Comparison of ENCODE assay signal across 9 mouse cellular contexts in the genomic region with DNA sequence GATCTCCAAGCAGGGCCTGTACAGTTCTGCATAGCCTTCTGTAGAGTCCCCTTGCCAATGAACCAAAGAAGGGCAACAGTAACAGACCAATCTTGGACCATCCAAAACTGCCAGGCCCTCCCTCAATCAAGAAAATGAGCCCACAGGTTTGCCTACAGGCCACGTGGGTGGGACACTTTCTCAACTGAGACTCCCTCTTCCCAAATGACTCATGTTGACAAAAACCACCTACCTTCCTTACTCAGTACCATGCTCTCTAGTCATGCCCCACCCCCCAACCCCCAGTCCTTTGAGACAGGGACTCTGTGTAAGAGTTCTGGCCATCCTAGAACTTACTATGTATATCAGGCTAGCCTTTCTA. TPM values are rescaled to one million over a fixed set of nuclear protein-coding genes. Genes with fewer than 3 reads are reported as not detected.
A peak's percentile ranks its signal among the peaks of the same experiment; 100 is the strongest.
DNase-seq lines count a peak whose midpoint lies in the region; ATAC-seq and TF ChIP-seq lines count a peak whose summit lies in the region.
"Had no signal": no experiment of that assay in that cellular context is flagged by ENCODE, and none has a peak within 500 bp of the region (broad histone marks: within the 10 kb centered on the region; RNA-seq: fewer than 3 reads in every experiment).

No protein-coding gene starts in this region.

- peak; percentile 34; the same call in 1 of the 2 replicates for ATAC-seq in heart, embryonic 16.5 days (replicated peaks; ENCODE audit: extremely low read depth, insufficient read depth, low FRiP score)
- peak; percentile 26 for ATAC-seq in common myeloid progenitor, adult 5-6 weeks (replicated peaks; ENCODE audit: low read depth, poor library complexity, severe bottlenecking)
- ATAC-seq in megakaryocyte progenitor cell, adult 5-6 weeks (replicated peaks; ENCODE audit: poor library complexity): peak; percentile 27
- no peak for ATAC-seq in hindbrain, embryonic 11.5 days (ENCODE audit: low FRiP score)
- no peak for ATAC-seq in midbrain, embryonic 14.5 days (ENCODE audit: low FRiP score, low TSS enrichment)
- ATAC-seq: forebrain, embryonic 15.5 days had no signal

- peak overlapping the region; percentile 10; the same call in 1 of the 2 replicates for H3K4me2 ChIP-seq in heart, embryonic 16.5 days (ENCODE audit: low read depth, low read length)
- H3K4me2 ChIP-seq in CH12.LX (ENCODE audit: insufficient read depth, low read depth, poor library complexity, severe bottlenecking): peak overlapping the region; percentile 72
- no peak overlapping the region for H3K4me2 ChIP-seq in hindbrain, embryonic 11.5 days (replicated peaks; ENCODE audit: low read depth, low read length)
- H3K4me2 ChIP-seq in midbrain, embryonic 14.5 days (ENCODE audit: low read length): no peak overlapping the region
- H3K4me2 ChIP-seq: forebrain, embryonic 15.5 days; kidney, embryonic 15.5 days had no signal

- no peaks in the 10 kb centered on the region for H3K36me3 ChIP-seq in heart, embryonic 16.5 days (ENCODE audit: control insufficient read depth, insufficient read depth)
- H3K36me3 ChIP-seq in CH12.LX (replicated peaks in 1 of 2; ENCODE audit: control insufficient read depth in 1 of 2, insufficient read depth in 1 of 2, low read length in 1 of 2): peaks cover 0 to 30% of the 10 kb centered on the region in 2 experiments
- H3K36me3 ChIP-seq in hindbrain, embryonic 11.5 days (ENCODE audit: control insufficient read depth, insufficient read depth, low read length): no peaks in the 10 kb centered on the region
- no peaks in the 10 kb centered on the region for H3K36me3 ChIP-seq in midbrain, embryonic 14.5 days (ENCODE audit: control insufficient read depth, insufficient read depth, low read length)
- H3K36me3 ChIP-seq: forebrain, embryonic 15.5 days had no signal

- H3K27ac ChIP-seq in heart, embryonic 16.5 days (ENCODE audit: low read length): no peak overlapping the region
- H3K27ac ChIP-seq in CH12.LX (ENCODE audit: insufficient read depth, low read depth): peak overlapping the region; percentile 93
- no peak overlapping the region for H3K27ac ChIP-seq in hindbrain, embryonic 11.5 days (ENCODE audit: low read depth, low read length)
- no peak overlapping the region for H3K27ac ChIP-seq in midbrain, embryonic 14.5 days (replicated peaks; ENCODE audit: low read depth, low read length)
- H3K27ac ChIP-seq: forebrain, embryonic 15.5 days; kidney, embryonic 15.5 days had no signal

- peak; percentile 61; the same call in 1 of the 2 replicates for TF ChIP-seq EP300 in CH12.LX (IDR thresholded peaks at IDR 0.05; ENCODE audit: low read length)

- in situ Hi-C loops in CH12.LX (cut with MboI; ENCODE audit: low pct_ligation_motif_present, low pct_unique_long_range_greater_than_20kb, low sequenced_read_pairs): no loop called here

- H3K9me3 ChIP-seq in heart, embryonic 16.5 days (replicated peaks; ENCODE audit: control insufficient read depth, low read length): no peaks in the 10 kb centered on the region
- H3K9me3 ChIP-seq in CH12.LX (replicated peaks; ENCODE audit: low read length): no peaks in the 10 kb centered on the region
- H3K9me3 ChIP-seq in hindbrain, embryonic 11.5 days (ENCODE audit: control insufficient read depth, low read length): no peaks in the 10 kb centered on the region
- H3K9me3 ChIP-seq in midbrain, embryonic 14.5 days (ENCODE audit: control insufficient read depth, low read length): no peaks in the 10 kb centered on the region
- H3K9me3 ChIP-seq: forebrain, embryonic 15.5 days; kidney, embryonic 15.5 days had no signal

- dilution Hi-C loops in CH12.LX (cut with MboI; ENCODE audit: extremely low pct_ligation_motif_present, extremely low pct_unique_long_range_greater_than_20kb, low sequenced_read_pairs): no loop called here

- no peak overlapping the region for H3K4me3 ChIP-seq in heart, embryonic 16.5 days (ENCODE audit: low read length)
- peak overlapping the region in 2 of 3 experiments; percentile 11 to 17 for H3K4me3 ChIP-seq in CH12.LX (replicated peaks in 1 of 3; ENCODE audit: low read depth in 2 of 3, low read length in 2 of 3, poor library complexity in 1 of 3)
- H3K4me3 ChIP-seq in hindbrain, embryonic 11.5 days (ENCODE audit: low read depth, low read length): no peak overlapping the region
- no peak overlapping the region for H3K4me3 ChIP-seq in midbrain, embryonic 14.5 days (replicated peaks; ENCODE audit: low read depth, low read length)
- H3K4me3 ChIP-seq: forebrain, embryonic 15.5 days; kidney, embryonic 15.5 days had no signal

- peaks cover 19% of the 10 kb centered on the region for H3K4me1 ChIP-seq in heart, embryonic 16.5 days (ENCODE audit: control insufficient read depth, insufficient read depth, low read length)
- peaks cover 21 to 82% of the 10 kb centered on the region in 2 experiments for H3K4me1 ChIP-seq in CH12.LX (ENCODE audit: control insufficient read depth in 1 of 2, insufficient read depth in 2 of 2)
- no peaks in the 10 kb centered on the region for H3K4me1 ChIP-seq in hindbrain, embryonic 11.5 days (replicated peaks; ENCODE audit: control insufficient read depth, insufficient read depth, low read length)
- no peaks in the 10 kb centered on the region for H3K4me1 ChIP-seq in midbrain, embryonic 14.5 days (ENCODE audit: control insufficient read depth, insufficient read depth, low read length)
- H3K4me1 ChIP-seq: forebrain, embryonic 15.5 days had no signal

- DNase-seq in heart, postnatal 36 days: no peak
- DNase-seq in CH12.LX (ENCODE audit: extremely low read depth): peak; percentile 84
- DNase-seq in hindbrain, embryonic 11.5 days (ENCODE audit: low spot score): no peak
- DNase-seq in midbrain, embryonic 14.5 days: no peak

- intact Hi-C loops in heart, postnatal 36 days (cut with DNase I): loop anchor here (2.0 kb wide), 1 partner anchor 15 kb away; no protein-coding TSS in a partner anchor

- WGBS in heart, embryonic 16.5 days: 52% methylated on average over 1 of the region's 1 CpGs
- 82% methylated on average over 1 of the region's 1 CpGs for WGBS in hindbrain, embryonic 11.5 days
- 77% methylated on average over 1 of the region's 1 CpGs for WGBS in midbrain, embryonic 14.5 days

- H3K27me3 ChIP-seq in heart, embryonic 16.5 days (ENCODE audit: control insufficient read depth, insufficient read depth, low read length): no peaks in the 10 kb centered on the region
- no peaks in the 10 kb centered on the region for H3K27me3 ChIP-seq in CH12.LX (replicated peaks)
- no peaks in the 10 kb centered on the region for H3K27me3 ChIP-seq in hindbrain, embryonic 11.5 days (ENCODE audit: control insufficient read depth, insufficient read depth, low read length)
- no peaks in the 10 kb centered on the region for H3K27me3 ChIP-seq in midbrain, embryonic 14.5 days (ENCODE audit: control insufficient read depth, insufficient read depth, low read length)
- H3K27me3 ChIP-seq: forebrain, embryonic 15.5 days; kidney, embryonic 15.5 days had no signal

- H3K79me2 ChIP-seq in CH12.LX (replicated peaks; ENCODE audit: control insufficient read depth, extremely low read depth, insufficient read depth, poor library complexity, severe bottlenecking): peaks cover 85% of the 10 kb centered on the region

- TF ChIP-seq RAD21 in CH12.LX (IDR thresholded peaks at IDR 0.05; ENCODE audit: low read depth, low read length): no peak

- no peak for TF ChIP-seq POLR2A in CH12.LX (IDR thresholded peaks at IDR 0.05; ENCODE audit: low read depth, low read length)

- H3K9ac ChIP-seq in heart, embryonic 16.5 days (ENCODE audit: low read length): no peak overlapping the region
- H3K9ac ChIP-seq in CH12.LX (ENCODE audit: insufficient read depth, low read depth): 0 out of 2 replicates have a peak overlapping the region, but pooled peaks have one; percentile 51
- H3K9ac ChIP-seq in hindbrain, embryonic 11.5 days (ENCODE audit: low read depth, low read length): no peak overlapping the region
- H3K9ac ChIP-seq in midbrain, embryonic 14.5 days (replicated peaks; ENCODE audit: low read length): no peak overlapping the region
- H3K9ac ChIP-seq: forebrain, embryonic 15.5 days; kidney, embryonic 15.5 days had no signal

- TF ChIP-seq CTCF in CH12.LX (conservative IDR thresholded peaks at IDR 0.05 in 1 of 2, IDR thresholded peaks at IDR 0.05 in 1 of 2; ENCODE audit: low read depth in 2 of 2, low read length in 2 of 2): no peak

TF ChIP-seq in CH12.LX, 34 proteins besides CTCF, POLR2A, EP300 and RAD21 (continues in another document):
- TF ChIP-seq JUND (conservative IDR thresholded peaks at IDR 0.05; ENCODE audit: low read depth, low read length) (peak; percentile 33; the same call in 1 of the 2 replicates), CHD1 (IDR thresholded peaks at IDR 0.05; ENCODE audit: low read depth, low read length) (no peak), ZMIZ1 (IDR thresholded peaks at IDR 0.05; ENCODE audit: low read depth, low read length) (no peak), MAFK (IDR thresholded peaks at IDR 0.05; ENCODE audit: insufficient replicate concordance, low read length) (no peak), ETS1 (conservative IDR thresholded peaks at IDR 0.05; ENCODE audit: low read depth, low read length) (peak; percentile 50), HCFC1 (IDR thresholded peaks at IDR 0.05; ENCODE audit: low read depth, low read length) (no peak), RCOR1 (conservative IDR thresholded peaks at IDR 0.05; ENCODE audit: low read depth, low read length) (no peak), MAZ (IDR thresholded peaks at IDR 0.05; ENCODE audit: low read depth, low read length) (peak; percentile 45; the same call in 1 of the 2 replicates), NRF1 (IDR thresholded peaks at IDR 0.05; ENCODE audit: low read depth, low read length) (no peak), ZKSCAN1 (IDR thresholded peaks at IDR 0.05; ENCODE audit: borderline replicate concordance, low read depth, low read length) (no peak), JUN (IDR thresholded peaks at IDR 0.05; ENCODE audit: insufficient read depth, low read depth, low read length) (peak; percentile 33; the same call in 1 of the 2 replicates), MEF2A (IDR thresholded peaks at IDR 0.05; ENCODE audit: borderline replicate concordance, low read depth, low read length) (peak; percentile 55), E2F4 (IDR thresholded peaks at IDR 0.05; ENCODE audit: insufficient replicate concordance, low read depth, low read length) (no peak), NELFE (IDR thresholded peaks at IDR 0.05; ENCODE audit: low read depth, low read length) (no peak)

RNA-seq across cellular contexts. Expression of gene Kcmf1, which starts 18.2 kb away (rescaled TPM):
- 28.1 and 32.8 TPM in 2 replicates for polyA plus RNA-seq in heart, embryonic 16.5 days (2015; fragmentation: Nextera tagmentation; extraction: Ambion mirVana)
- 100 to 1,000 TPM; 104 to 110 TPM for total RNA-seq in heart, postnatal 36 days (2021)
- total RNA-seq in CH12.LX (2012; rRNA removed): 82.5 and 108 TPM in 2 replicates
- 97.6 and 98.0 TPM in 2 replicates for total RNA-seq in CH12.LX (2014; rRNA removed)
- polyA plus RNA-seq in CH12.LX (2012; ENCODE audit: insufficient read length, low read depth): 161 and 207 TPM in 2 replicates
- 68.1 and 126 TPM in 2 replicates for total RNA-seq in common myeloid progenitor, adult 5-6 weeks (2017)
- 60.0 and 63.8 TPM in 2 replicates for total RNA-seq in megakaryocyte progenitor cell, adult 5-6 weeks (2015)
- 105 and 113 TPM in 2 replicates for total RNA-seq in megakaryocyte progenitor cell, adult 5-6 weeks (2017)
- 35.3 and 45.9 TPM in 2 replicates for polyA plus RNA-seq in hindbrain, embryonic 11.5 days (2014; fragmentation: Nextera tagmentation; extraction: Ambion mirVana)
- polyA plus RNA-seq in midbrain, embryonic 14.5 days (2014; fragmentation: Nextera tagmentation; extraction: Ambion mirVana): 34.8 and 40.9 TPM in 2 replicates

Comparison
In these comparisons a context has a peak if more than half of its experiments do, and no peak if none do; other contexts are left out.
1. ATAC-seq: peak in heart, embryonic 16.5 days (single experiment), common myeloid progenitor, adult 5-6 weeks (single experiment) and megakaryocyte progenitor cell, adult 5-6 weeks (single experiment); none in hindbrain, embryonic 11.5 days (single experiment) and midbrain, embryonic 14.5 days (single experiment).
2. H3K4me2 ChIP-seq: peak in heart, embryonic 16.5 days (single experiment) and CH12.LX (single experiment); none in hindbrain, embryonic 11.5 days (single experiment) and midbrain, embryonic 14.5 days (single experiment).
3. H3K4me3 ChIP-seq: peak in CH12.LX (2 of 3); none in heart, embryonic 16.5 days (single experiment), hindbrain, embryonic 11.5 days (single experiment) and midbrain, embryonic 14.5 days (single experiment).